Mouse (Mus musculus): ENCODE measurements around the gene Cdyl.

DNA sequence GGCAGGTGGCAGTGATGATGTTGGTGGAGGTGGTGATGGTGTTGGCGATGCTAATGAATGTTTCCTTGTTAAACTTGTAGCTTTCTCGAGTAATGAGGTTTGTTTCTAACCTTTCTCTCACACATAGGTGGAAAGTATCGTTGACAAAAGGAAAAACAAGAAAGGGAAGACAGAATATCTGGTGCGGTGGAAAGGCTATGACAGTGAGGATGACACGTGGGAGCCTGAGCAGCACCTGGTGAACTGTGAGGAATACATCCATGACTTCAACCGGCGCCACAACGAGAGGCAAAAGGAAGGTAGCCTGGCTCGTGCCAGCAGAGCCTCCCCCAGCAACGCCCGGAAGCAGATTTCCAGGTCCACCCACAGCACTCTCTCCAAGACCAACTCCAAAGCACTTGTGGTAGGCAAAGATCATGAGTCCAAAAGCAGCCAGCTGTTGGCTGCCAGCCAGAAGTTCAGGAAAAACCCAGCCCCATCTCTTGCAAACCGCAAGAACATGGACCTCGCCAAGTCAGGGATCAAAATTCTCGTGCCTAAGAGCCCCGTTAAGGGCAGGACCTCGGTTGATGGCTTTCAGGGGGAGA lies 156.2 kb downstream of the Cdyl start:
- TF ChIP-seq CTCF (IDR thresholded peaks at IDR 0.05; ENCODE audit: low read depth): no peak
- TF ChIP-seq EP300 (IDR thresholded peaks at IDR 0.05; ENCODE audit: low read depth): no peak
